Mouse (Mus musculus) brain, embryonic 14.5 days (tissue): ENCODE results near the gene Serpine1.

Source experiments
- CTCF ChIP-seq: fragments of 200-500 bp; IDR thresholded peaks from 2 replicates; pipeline ENCODE4 v1.5.1; 2012; ENCODE audit warnings: inconsistent platforms, mild to moderate bottlenecking, moderate library complexity, borderline replicate concordance; ENCODE audit not compliant: insufficient read depth, insufficient read length; ENCODE audit errors: extremely low read depth
- POLR2A ChIP-seq: fragments of 200-500 bp; IDR thresholded peaks from 2 replicates; pipeline ENCODE4 v1.6.1; 2012; ENCODE audit warnings: mild to moderate bottlenecking, inconsistent platforms, borderline replicate concordance; ENCODE audit not compliant: poor library complexity, insufficient read depth, insufficient read length, severe bottlenecking; ENCODE audit errors: extremely low read depth

- TF ChIP-seq CTCF (no peak), POLR2A (no peak)
Measured at GRCm38 (mm10) chr5:137102078-137102477, 30.0 kb upstream of the Serpine1 start.
